Mouse (Mus musculus) limb, embryonic 11.5 days (tissue): ENCODE results near the gene Esp6. TPM values are rescaled to one million over a fixed set of nuclear protein-coding genes. Genes with fewer than 3 reads are reported as not detected.
"Not testable (repeated sequence)": the region's sequence is repeated elsewhere in the genome, so short reads cannot be mapped to it uniquely, and the experiment has no call there.

ENCODE experiments used
- ATAC-seq: fragments of 200-750 bp; cut with Nextera tagmentation; 2 replicates; pipeline ENCODE4 v1.8.0; 2017; ENCODE audit warnings: low read depth; ENCODE audit not compliant: insufficient number of reproducible peaks, low FRiP score, low TSS enrichment
- DNase-seq: peaks from one replicate; pipeline ENCODE4 v3.0.0-alpha.2; 2015; ENCODE audit warnings: low spot score
- H3K27ac ChIP-seq: fragments of 300-500 bp; sonication (generic); replicated peaks from 2 replicates; pipeline ENCODE4 v1.5.1; 2014; ENCODE audit warnings: low read depth, mild to moderate bottlenecking, low read length
- H3K27me3 ChIP-seq: fragments of 300-500 bp; sonication (generic); 2 replicates; pipeline ENCODE4 v1.6.1; 2014; ENCODE audit warnings: mild to moderate bottlenecking, low read length, mixed read lengths; ENCODE audit not compliant: control insufficient read depth, insufficient read depth
- H3K36me3 ChIP-seq: fragments of 300-500 bp; sonication (generic); 2 replicates; pipeline ENCODE4 v1.6.1; 2014; ENCODE audit warnings: mild to moderate bottlenecking, low read length, moderate library complexity, mixed read lengths; ENCODE audit not compliant: control insufficient read depth, insufficient read depth
- H3K4me1 ChIP-seq: fragments of 300-500 bp; sonication (generic); 2 replicates; pipeline ENCODE4 v1.6.1; 2014; ENCODE audit warnings: low read length, mixed read lengths; ENCODE audit not compliant: control insufficient read depth, insufficient read depth
- H3K4me2 ChIP-seq: fragments of 300-500 bp; sonication (generic); 2 replicates; pipeline ENCODE4 v1.6.1; 2014; ENCODE audit warnings: low read depth, mild to moderate bottlenecking, moderate library complexity; ENCODE audit not compliant: severe bottlenecking
- H3K4me3 ChIP-seq: fragments of 300-500 bp; sonication (generic); 2 replicates; pipeline ENCODE4 v1.5.1; 2014; ENCODE audit warnings: low read depth, low read length
- H3K9ac ChIP-seq: fragments of 300-500 bp; sonication (generic); 2 replicates; pipeline ENCODE4 v1.6.1; 2014; ENCODE audit warnings: mild to moderate bottlenecking, low read length
- H3K9me3 ChIP-seq: fragments of 300-500 bp; sonication (generic); 2 replicates; pipeline ENCODE4 v1.6.1; 2016; ENCODE audit warnings: low read length; ENCODE audit not compliant: control insufficient read depth
- WGBS: fragments of 180-500 bp; shearing (Covaris S2); extraction: QIAGEN DNeasy Blood & Tissue Kit; methylation state at CpG from one replicate; pipeline ENCODE4 v1.1.7; 2014; 5-methylcytosine and 5-hydroxymethylcytosine counted together
- polyA plus RNA-seq: library from polyadenylated mRNA; unstranded; fragments of >200 nt; fragmentation: Nextera tagmentation; extraction: Ambion mirVana; gene quantifications from 2 replicates; pipeline ENCODE4 v1.2.1, GENCODE M21; 2014

Esp6 gene
- not detected in 2 replicates for polyA plus RNA-seq

DNA sequence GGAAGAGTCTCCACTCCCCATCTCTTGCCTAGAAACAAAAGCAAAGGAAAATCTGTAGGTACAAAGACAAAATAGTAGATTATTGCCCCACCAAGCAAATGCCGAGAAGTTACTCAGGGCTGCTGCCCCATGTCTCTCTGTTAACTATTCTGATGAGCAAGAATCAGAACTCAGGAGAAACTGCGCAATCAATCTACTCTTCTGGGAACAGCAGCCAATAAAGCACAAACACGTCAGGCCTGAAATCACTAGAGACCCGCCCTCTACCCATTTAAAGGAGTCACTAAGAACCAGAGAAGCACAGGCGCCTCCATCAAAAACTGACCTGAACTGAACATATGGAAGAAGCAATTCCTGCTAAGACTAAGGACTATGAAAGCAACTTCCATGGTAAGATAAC lies at the start of gene Esp6:
Esp6 (plus strand) TSS at position 301 of the 400 bp plus-strand sequence.
- Histone ChIP-seq H3K9me3 (no peaks in the 10 kb centered on the region), H3K4me1 (no peaks in the 10 kb centered on the region), H3K27ac (no peak within 1 kb of the TSS), H3K27me3 (no peaks in the 10 kb centered on the region), H3K4me3 (no peak within 1 kb of the TSS), H3K9ac (no peak within 1 kb of the TSS), H3K4me2 (no peak within 1 kb of the TSS), H3K36me3 (no peaks in the 10 kb centered on the region)
- 83% methylated on average over 5 of the region's 5 CpGs for WGBS
- DNase-seq = no peak
- no peak for ATAC-seq

GRCm38 (mm10) chr17:40519818-40520217 lies 41.5 kb upstream of the Esp6 start, which contains the start of gene Esp8:
Gene Esp8 (plus strand): TSS chr17:40520022.
- DNase-seq = no peak
- no peaks in the 10 kb centered on the region for H3K36me3 ChIP-seq

DNA sequence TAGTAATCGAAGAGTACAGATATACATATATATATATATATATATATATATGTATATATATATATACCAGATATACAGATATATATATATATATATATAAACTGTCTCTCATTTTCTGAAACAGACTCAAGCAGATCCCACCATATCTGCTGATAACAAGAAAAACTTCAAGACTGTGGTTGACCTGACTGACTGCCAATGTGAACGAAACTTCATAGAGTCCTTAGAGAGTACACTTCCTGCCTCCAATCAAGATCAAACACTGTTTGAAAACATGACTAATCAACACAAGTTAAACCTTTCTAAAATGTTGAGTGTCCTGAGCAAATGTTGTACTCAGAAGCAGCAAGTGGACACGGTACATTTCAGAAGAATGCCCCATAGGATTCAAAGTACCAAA lies 31.5 kb upstream of the Esp6 start:
- no peaks in the 10 kb centered on the region for H3K27me3 ChIP-seq
- no peak overlapping the region for H3K27ac ChIP-seq
- no peak overlapping the region for H3K4me3 ChIP-seq
- no peaks in the 10 kb centered on the region for H3K36me3 ChIP-seq
- no peaks in the 10 kb centered on the region for H3K4me1 ChIP-seq
- H3K9me3 ChIP-seq = no peaks in the 10 kb centered on the region; the same call in 1 of the 2 replicates
- no peak overlapping the region for H3K4me2 ChIP-seq
- DNase-seq = no peak
- no peak overlapping the region for H3K9ac ChIP-seq
- no peak for ATAC-seq
- 83% methylated on average over 3 of the region's 3 CpGs for WGBS

More at GRCm38 (mm10) chr17:40519818-40520217, 41.5 kb upstream of the Esp6 start, which contains the start of gene Esp8:
- no peaks in the 10 kb centered on the region for H3K27me3 ChIP-seq
- no peak within 1 kb of the TSS for H3K9ac ChIP-seq
- H3K4me2 ChIP-seq = no peak within 1 kb of the TSS
- H3K4me3 ChIP-seq = no peak within 1 kb of the TSS
- no peak within 1 kb of the TSS for H3K27ac ChIP-seq
- H3K9me3 ChIP-seq = no peaks in the 10 kb centered on the region
- no peak for ATAC-seq
- WGBS = 64% methylated on average over 3 of the region's 3 CpGs
- H3K4me1 ChIP-seq = no peaks in the 10 kb centered on the region

- Histone ChIP-seq H3K4me3 (no peak overlapping the region), H3K4me1 (no peaks in the 10 kb centered on the region), H3K9me3 (no peaks in the 10 kb centered on the region; the same call in 1 of the 2 replicates), H3K4me2 (no peak overlapping the region), H3K9ac (no peak overlapping the region), H3K27me3 (no peaks in the 10 kb centered on the region), H3K36me3 (no peaks in the 10 kb centered on the region), H3K27ac (no peak overlapping the region)
- ATAC-seq = no peak
- 86% methylated on average over 1 of the region's 1 CpGs for WGBS
- DNase-seq = no peak
Measured at GRCm38 (mm10) chr17:40531147-40531546, 30.2 kb upstream of the Esp6 start.

DNA sequence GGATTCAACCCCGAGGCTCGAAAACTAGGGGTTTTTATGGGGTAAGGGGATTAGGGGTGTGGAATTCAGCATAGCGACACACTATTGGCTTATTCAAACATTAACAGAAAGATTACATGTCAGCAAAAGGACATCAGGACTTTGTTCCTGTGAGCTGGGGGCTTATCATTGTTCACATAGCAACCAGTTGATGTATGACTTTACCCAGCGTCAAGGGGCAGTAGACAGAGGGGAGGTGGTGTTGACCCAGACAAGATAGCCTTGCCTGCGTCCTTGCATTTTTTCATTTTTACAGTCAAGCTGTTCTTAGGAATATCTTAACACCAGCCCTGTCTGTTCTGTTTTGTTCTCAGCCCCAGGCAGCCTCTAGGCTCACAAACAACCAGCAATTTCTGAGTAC lies 14.3 kb upstream of the Esp6 start:
- WGBS = 83% methylated on average over 5 of the region's 5 CpGs
- ATAC-seq = not testable (repeated sequence)

GRCm38 (mm10) chr17:40553470-40553869 lies 7.8 kb upstream of the Esp6 start:
- no peaks in the 10 kb centered on the region for H3K27me3 ChIP-seq
- no peak overlapping the region for H3K9ac ChIP-seq
- WGBS = 53% methylated on average over 1 of the region's 1 CpGs
- no peak overlapping the region for H3K27ac ChIP-seq
- ATAC-seq = no peak
- H3K36me3 ChIP-seq = no peaks in the 10 kb centered on the region
- no peak for DNase-seq
- no peaks in the 10 kb centered on the region for H3K4me1 ChIP-seq
- H3K4me3 ChIP-seq = no peak overlapping the region
- H3K4me2 ChIP-seq = no peak overlapping the region
- H3K9me3 ChIP-seq = no peaks in the 10 kb centered on the region

More for the DNA sequence above, 14.3 kb upstream of the Esp6 start:
- H3K27ac ChIP-seq, H3K36me3 ChIP-seq, H3K4me3 ChIP-seq, DNase-seq, H3K9ac ChIP-seq, H3K4me1 ChIP-seq, H3K27me3 ChIP-seq, H3K4me2 ChIP-seq, H3K9me3 ChIP-seq: not testable (repeated sequence)

DNA sequence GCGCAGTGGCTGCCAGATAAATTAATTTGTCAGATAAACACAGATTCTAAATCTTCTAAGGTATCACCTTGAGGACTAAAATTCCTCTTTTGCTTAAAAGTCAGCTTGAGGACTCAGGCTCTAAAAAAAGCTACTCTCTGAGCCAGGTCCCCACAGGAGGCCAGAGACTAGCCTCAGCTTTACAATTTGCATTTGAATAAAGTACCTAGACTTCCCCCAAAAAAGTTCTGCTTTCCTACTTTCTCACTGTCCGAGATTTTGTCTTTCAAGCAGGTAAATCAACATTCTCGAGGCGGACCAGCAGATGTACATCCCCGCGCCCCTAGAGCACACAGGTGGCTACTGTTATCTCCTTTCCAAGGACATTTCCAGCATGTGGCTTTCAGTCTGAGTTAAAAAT lies 22.6 kb downstream of the Esp6 start:
- H3K4me3 ChIP-seq, ATAC-seq, H3K27ac ChIP-seq, H3K27me3 ChIP-seq, H3K4me2 ChIP-seq, H3K9ac ChIP-seq, H3K36me3 ChIP-seq, H3K9me3 ChIP-seq, H3K4me1 ChIP-seq, DNase-seq: not testable (repeated sequence)
- 60% methylated on average over 6 of the region's 6 CpGs for WGBS

GRCm38 (mm10) chr17:40591297-40591696 lies 30.0 kb downstream of the Esp6 start:
- H3K9me3 ChIP-seq = no peaks in the 10 kb centered on the region
- no peak overlapping the region for H3K4me3 ChIP-seq
- DNase-seq = no peak

GRCm38 (mm10) chr17:40598294-40598693 lies 37.0 kb downstream of the Esp6 start, which contains the start of gene Esp4:
Gene Esp4 (plus strand): TSS chr17:40598594.
- H3K27ac ChIP-seq = no peak within 1 kb of the TSS
- no peak within 1 kb of the TSS for H3K4me2 ChIP-seq
- H3K36me3 ChIP-seq = no peaks in the 10 kb centered on the region
- no peaks in the 10 kb centered on the region for H3K27me3 ChIP-seq
- DNase-seq (no peak), ATAC-seq (no peak)
- H3K9me3 ChIP-seq = no peaks in the 10 kb centered on the region
- H3K4me3 ChIP-seq = no peak within 1 kb of the TSS
- no peak within 1 kb of the TSS for H3K9ac ChIP-seq
- H3K4me1 ChIP-seq = no peaks in the 10 kb centered on the region

More at GRCm38 (mm10) chr17:40591297-40591696, 30.0 kb downstream of the Esp6 start:
- Histone ChIP-seq H3K27me3 (no peaks in the 10 kb centered on the region), H3K27ac (no peak overlapping the region), H3K9ac (no peak overlapping the region), H3K4me2 (no peak overlapping the region), H3K4me1 (no peaks in the 10 kb centered on the region), H3K36me3 (no peaks in the 10 kb centered on the region)
- ATAC-seq = no peak
